ENCODE assay signal across 15 mouse cellular contexts in genomic region chr17:84030699-84031098, GRCm38 (mm10).
DNase-seq lines count a peak whose midpoint lies in the region; ATAC-seq and TF ChIP-seq lines count a peak whose summit lies in the region.
"Had no signal": no experiment of that assay in that cellular context is flagged by ENCODE, and none has a peak within 500 bp of the region (broad histone marks: within the 10 kb centered on the region; RNA-seq: fewer than 3 reads in every experiment).

No protein-coding gene starts in this region.

- H3K27ac ChIP-seq in kidney, embryonic 15.5 days, result peak overlapping the region; percentile 68
- H3K27ac ChIP-seq in CH12.LX (ENCODE audit: insufficient read depth, low read depth), result no peak overlapping the region
- H3K27ac ChIP-seq in brown adipose tissue, adult 24 weeks (replicated peaks; ENCODE audit: low read depth, low read length), result peak overlapping the region; percentile 15; the same call in 1 of the 2 replicates
- H3K27ac ChIP-seq in limb, embryonic 12.5 days, result peak overlapping the region; percentile 59; the same call in 1 of the 2 replicates
- H3K27ac ChIP-seq: liver, embryonic 13.5 days; midbrain, embryonic 12.5 days had no signal

- in situ Hi-C loops in CH12.LX (cut with MboI; ENCODE audit: low pct_ligation_motif_present, low pct_unique_long_range_greater_than_20kb, low sequenced_read_pairs), result no loop called here

- no peak overlapping the region for H3K4me2 ChIP-seq in kidney, embryonic 15.5 days
- H3K4me2 ChIP-seq in CH12.LX (ENCODE audit: insufficient read depth, low read depth, poor library complexity, severe bottlenecking), result no peak overlapping the region
- no peak overlapping the region for H3K4me2 ChIP-seq in limb, embryonic 12.5 days
- H3K4me2 ChIP-seq: liver, embryonic 13.5 days; midbrain, embryonic 12.5 days had no signal

- H3K4me3 ChIP-seq in kidney, embryonic 15.5 days (replicated peaks), result no peak overlapping the region
- no peak overlapping the region for H3K4me3 ChIP-seq in CH12.LX (replicated peaks in 1 of 3; ENCODE audit: low read depth in 2 of 3, low read length in 2 of 3, poor library complexity in 1 of 3)
- H3K4me3 ChIP-seq in brown adipose tissue, adult 24 weeks (ENCODE audit: insufficient read depth, low read depth, low read length), result no peak overlapping the region
- H3K4me3 ChIP-seq in limb, embryonic 12.5 days (replicated peaks), result no peak overlapping the region
- H3K4me3 ChIP-seq: forebrain, embryonic 10.5 days; hindbrain, embryonic 10.5 days; liver, embryonic 13.5 days; midbrain, embryonic 12.5 days had no signal

- TF ChIP-seq POLR2A in CH12.LX (IDR thresholded peaks at IDR 0.05; ENCODE audit: low read depth, low read length), result no peak

- 91% methylated on average over 4 of the region's 5 CpGs for WGBS in kidney, embryonic 15.5 days
- 87% methylated on average over 5 of the region's 5 CpGs for WGBS in limb, embryonic 12.5 days

- TF ChIP-seq EP300 in CH12.LX (IDR thresholded peaks at IDR 0.05; ENCODE audit: low read length), result no peak

- peaks cover 65% of the 10 kb centered on the region for H3K4me1 ChIP-seq in kidney, embryonic 15.5 days
- H3K4me1 ChIP-seq in CH12.LX (ENCODE audit: control insufficient read depth in 1 of 2, insufficient read depth in 2 of 2), result peaks cover 7 to 17% of the 10 kb centered on the region in 2 experiments
- H3K4me1 ChIP-seq in brown adipose tissue, adult 24 weeks (ENCODE audit: control insufficient read depth, insufficient read depth, insufficient read length, low read length), result peaks cover 14% of the 10 kb centered on the region
- peaks cover 65% of the 10 kb centered on the region for H3K4me1 ChIP-seq in limb, embryonic 12.5 days (replicated peaks)

- H3K9ac ChIP-seq in kidney, embryonic 15.5 days, result no peak overlapping the region
- H3K9ac ChIP-seq in CH12.LX (ENCODE audit: insufficient read depth, low read depth), result no peak overlapping the region
- no peak overlapping the region for H3K9ac ChIP-seq in limb, embryonic 12.5 days (replicated peaks)
- H3K9ac ChIP-seq: liver, embryonic 13.5 days; midbrain, embryonic 12.5 days had no signal

- no peaks in the 10 kb centered on the region for H3K79me2 ChIP-seq in CH12.LX (replicated peaks; ENCODE audit: control insufficient read depth, extremely low read depth, insufficient read depth, poor library complexity, severe bottlenecking)

- no peak for ATAC-seq in kidney, embryonic 15.5 days (replicated peaks; ENCODE audit: low FRiP score)
- ATAC-seq in limb, embryonic 12.5 days (ENCODE audit: insufficient number of reproducible peaks, insufficient read depth, low FRiP score, low TSS enrichment, low read depth), result no peak

- peak; percentile 29 for TF ChIP-seq RAD21 in CH12.LX (IDR thresholded peaks at IDR 0.05; ENCODE audit: low read depth, low read length)

- H3K27me3 ChIP-seq in kidney, embryonic 15.5 days, result no peaks in the 10 kb centered on the region
- H3K27me3 ChIP-seq in CH12.LX (replicated peaks), result peaks cover 6% of the 10 kb centered on the region
- no peaks in the 10 kb centered on the region for H3K27me3 ChIP-seq in limb, embryonic 12.5 days
- H3K27me3 ChIP-seq: liver, embryonic 13.5 days had no signal

- no peak for DNase-seq in kidney, adult 18-20 months
- peak; percentile 29 for DNase-seq in CH12.LX (ENCODE audit: extremely low read depth)
- no peak for DNase-seq in cerebellum, postnatal 25 days
- no peak for DNase-seq in left cerebral cortex, postnatal 4 days
- no peak for DNase-seq in heart, postnatal 36 days
- DNase-seq: cerebellum, postnatal 14 days; liver, embryonic 13.5 days; right cerebral cortex, postnatal 14 days; thymus, adult 18-20 months had no signal

- intact Hi-C loops in left cerebral cortex, postnatal 4 days (cut with DNase I), result loop anchor here (10.0 kb wide), 1 partner anchor 354 kb away; no protein-coding TSS in a partner anchor
- intact Hi-C loops in heart, postnatal 36 days (cut with DNase I), result loop anchor here (5.0 kb wide), 1 partner anchor 42 kb away; no protein-coding TSS in a partner anchor

- H3K9me3 ChIP-seq in kidney, embryonic 15.5 days (replicated peaks), result no peaks in the 10 kb centered on the region
- peaks cover 3% of the 10 kb centered on the region for H3K9me3 ChIP-seq in CH12.LX (replicated peaks; ENCODE audit: low read length)
- H3K9me3 ChIP-seq in limb, embryonic 12.5 days, result no peaks in the 10 kb centered on the region
- H3K9me3 ChIP-seq: liver, embryonic 13.5 days; midbrain, embryonic 12.5 days had no signal

- peak; percentile 8 to 41; a peak in 3 of 4 replicates for TF ChIP-seq CTCF in CH12.LX (conservative IDR thresholded peaks at IDR 0.05 in 1 of 2, IDR thresholded peaks at IDR 0.05 in 1 of 2; ENCODE audit: low read depth in 2 of 2, low read length in 2 of 2)

- dilution Hi-C loops in CH12.LX (cut with MboI; ENCODE audit: extremely low pct_ligation_motif_present, extremely low pct_unique_long_range_greater_than_20kb, low sequenced_read_pairs), result no loop called here

- H3K36me3 ChIP-seq in kidney, embryonic 15.5 days, result no peaks in the 10 kb centered on the region
- no peaks in the 10 kb centered on the region for H3K36me3 ChIP-seq in CH12.LX (replicated peaks in 1 of 2; ENCODE audit: control insufficient read depth in 1 of 2, insufficient read depth in 1 of 2, low read length in 1 of 2)
- H3K36me3 ChIP-seq in limb, embryonic 12.5 days, result no peaks in the 10 kb centered on the region
- H3K36me3 ChIP-seq: forebrain, embryonic 10.5 days; hindbrain, embryonic 10.5 days; liver, embryonic 13.5 days; midbrain, embryonic 12.5 days had no signal

TF ChIP-seq in CH12.LX, 34 proteins besides CTCF, POLR2A, EP300 and RAD21:
- TF ChIP-seq USF1 (IDR thresholded peaks at IDR 0.05; ENCODE audit: low read depth, low read length), result no peak
- no peak for TF ChIP-seq BHLHE40 (IDR thresholded peaks at IDR 0.05; ENCODE audit: low read depth, low read length)
- TF ChIP-seq UBTF (IDR thresholded peaks at IDR 0.05; ENCODE audit: low read depth, low read length), result no peak
- TF ChIP-seq GABPA (IDR thresholded peaks at IDR 0.05; ENCODE audit: insufficient replicate concordance, low read depth, low read length), result no peak
- no peak for TF ChIP-seq ZKSCAN1 (IDR thresholded peaks at IDR 0.05; ENCODE audit: borderline replicate concordance, low read depth, low read length)
- TF ChIP-seq JUND (conservative IDR thresholded peaks at IDR 0.05; ENCODE audit: low read depth, low read length), result no peak
- TF ChIP-seq ZC3H11A (IDR thresholded peaks at IDR 0.05; ENCODE audit: low read depth, low read length), result no peak
- no peak for TF ChIP-seq ELF1 (IDR thresholded peaks at IDR 0.05; ENCODE audit: low read depth, low read length)
- no peak for TF ChIP-seq MAFK (IDR thresholded peaks at IDR 0.05; ENCODE audit: insufficient replicate concordance, low read length)
- no peak for TF ChIP-seq NRF1 (IDR thresholded peaks at IDR 0.05; ENCODE audit: low read depth, low read length)
- TF ChIP-seq MEF2A (IDR thresholded peaks at IDR 0.05; ENCODE audit: borderline replicate concordance, low read depth, low read length), result no peak
- TF ChIP-seq MAX (IDR thresholded peaks at IDR 0.05; ENCODE audit: low read length), result no peak
- no peak for TF ChIP-seq SIN3A (IDR thresholded peaks at IDR 0.05; ENCODE audit: low read length)
- no peak for TF ChIP-seq USF2 (conservative IDR thresholded peaks at IDR 0.05; ENCODE audit: low read depth, low read length)
